Mouse (Mus musculus): ENCODE data around the gene Secisbp2l.

GRCm38 (mm10) chr2:125774846-125775245 is 7.8 kb downstream of the Secisbp2l start:
- TF ChIP-seq POLR2A (IDR thresholded peaks at IDR 0.05; ENCODE audit: insufficient read depth, low read depth, low read length) (no peak), CTCF (IDR thresholded peaks at IDR 0.05; ENCODE audit: insufficient read depth, low read depth, low read length) (no peak)
